Mouse (Mus musculus) G1E (cell line): ENCODE measurements around the gene Snx33.

Source experiments
- CTCF ChIP-seq: IDR thresholded peaks from 2 replicates; pipeline ENCODE4 v1.5.1; 2012; ENCODE audit warnings: low read depth, low read length, inconsistent platforms, mixed read lengths
- GATA1 ChIP-seq: IDR thresholded peaks from 2 replicates; pipeline ENCODE4 v1.6.1; 2012; ENCODE audit warnings: borderline replicate concordance, low read length, inconsistent platforms, mixed read lengths
- GATA2 ChIP-seq: IDR thresholded peaks from 2 replicates; pipeline ENCODE4 v1.6.1; 2012; ENCODE audit warnings: low read depth, low read length, inconsistent platforms, borderline replicate concordance
- POLR2AphosphoS5 ChIP-seq: IDR thresholded peaks from 2 replicates; pipeline ENCODE4 v1.6.1; 2012; ENCODE audit warnings: low read depth, low read length, inconsistent platforms; ENCODE audit not compliant: insufficient replicate concordance
- TAL1 ChIP-seq: conservative IDR thresholded peaks from 2 replicates; pipeline ENCODE4 v1.6.1; 2012; ENCODE audit warnings: low read depth, low read length, inconsistent platforms, mixed read lengths

GRCm38 (mm10) chr9:56961591-56961990, 33.4 kb upstream of the Snx33 start:
- TF ChIP-seq CTCF (no peak), GATA1 (no peak), GATA2 (no peak), TAL1 (no peak), POLR2AphosphoS5 (no peak)
